8 mouse cellular contexts compared by ENCODE assay signal in the genomic region with DNA sequence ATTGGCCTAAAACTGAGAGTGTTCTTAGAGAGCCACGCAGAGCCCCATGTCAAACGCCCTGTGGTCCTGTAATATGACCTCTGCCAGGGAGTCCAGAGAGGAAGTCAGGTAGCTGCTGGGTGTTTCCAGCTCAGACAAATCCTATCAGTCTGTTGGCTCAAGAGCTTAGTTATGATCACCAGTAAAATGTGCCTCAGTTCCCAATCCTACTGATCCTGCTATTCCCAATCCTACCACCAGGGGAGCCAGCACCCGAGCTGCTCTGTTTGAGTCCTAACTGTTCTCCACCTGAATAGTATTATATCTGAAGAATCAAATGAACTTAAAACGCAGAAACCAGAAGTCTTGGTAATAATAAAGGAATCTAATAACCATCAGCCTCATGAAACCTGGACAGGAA.
A peak's percentile ranks its signal among the peaks of the same experiment; 100 is the strongest.
DNase-seq lines count a peak whose midpoint lies in the region; ATAC-seq and TF ChIP-seq lines count a peak whose summit lies in the region.
"Had no signal": no experiment of that assay in that cellular context is flagged by ENCODE, and none has a peak within 500 bp of the region (broad histone marks: within the 10 kb centered on the region; RNA-seq: fewer than 3 reads in every experiment).

No protein-coding gene starts in this region.

- in situ Hi-C loops in CH12.LX (cut with MboI; ENCODE audit: low pct_ligation_motif_present, low pct_unique_long_range_greater_than_20kb, low sequenced_read_pairs), result no loop called here

- peak; percentile 54 for DNase-seq in hindbrain, embryonic 11.5 days (ENCODE audit: low spot score)
- no peak for DNase-seq in hindbrain, embryonic 14.5 days (ENCODE audit: low spot score)
- DNase-seq in 3T3-L1 (ENCODE audit: low read depth, low spot score), result peak; percentile 31
- peak; percentile 48 for DNase-seq in CH12.LX (ENCODE audit: extremely low read depth)
- DNase-seq in embryo, embryonic 11 days, result peak; percentile 17
- DNase-seq in urinary bladder, postnatal 10 days (ENCODE audit: low spot score), result no peak

- H3K4me1 ChIP-seq in hindbrain, embryonic 11.5 days (replicated peaks; ENCODE audit: control insufficient read depth, insufficient read depth, low read length), result no peaks in the 10 kb centered on the region
- no peaks in the 10 kb centered on the region for H3K4me1 ChIP-seq in hindbrain, embryonic 14.5 days (replicated peaks; ENCODE audit: control insufficient read depth, insufficient read depth, low read length)
- no peaks in the 10 kb centered on the region for H3K4me1 ChIP-seq in CH12.LX (ENCODE audit: control insufficient read depth in 1 of 2, insufficient read depth in 2 of 2)
- H3K4me1 ChIP-seq in small intestine, adult 2 months (ENCODE audit: control insufficient read depth, insufficient read depth, insufficient read length, low read length), result no peaks in the 10 kb centered on the region
- H3K4me1 ChIP-seq: lung, embryonic 15.5 days had no signal

- no peak for TF ChIP-seq POLR2A in CH12.LX (IDR thresholded peaks at IDR 0.05; ENCODE audit: low read depth, low read length)
- no peak for TF ChIP-seq POLR2A in small intestine, adult 2 months (IDR thresholded peaks at IDR 0.05; ENCODE audit: low read depth, low read length)

- ATAC-seq in hindbrain, embryonic 11.5 days (ENCODE audit: low FRiP score), result no peak
- ATAC-seq in hindbrain, embryonic 14.5 days (ENCODE audit: low FRiP score), result no peak

- dilution Hi-C loops in CH12.LX (cut with MboI; ENCODE audit: extremely low pct_ligation_motif_present, extremely low pct_unique_long_range_greater_than_20kb, low sequenced_read_pairs), result no loop called here

- no peak overlapping the region for H3K4me2 ChIP-seq in hindbrain, embryonic 11.5 days (replicated peaks; ENCODE audit: low read depth, low read length)
- H3K4me2 ChIP-seq in hindbrain, embryonic 14.5 days (replicated peaks), result no peak overlapping the region
- H3K4me2 ChIP-seq in CH12.LX (ENCODE audit: insufficient read depth, low read depth, poor library complexity, severe bottlenecking), result no peak overlapping the region
- H3K4me2 ChIP-seq: lung, embryonic 15.5 days had no signal

- no peaks in the 10 kb centered on the region for H3K27me3 ChIP-seq in hindbrain, embryonic 11.5 days (ENCODE audit: control insufficient read depth, insufficient read depth, low read length)
- H3K27me3 ChIP-seq in hindbrain, embryonic 14.5 days (ENCODE audit: control insufficient read depth, insufficient read depth, low read length), result no peaks in the 10 kb centered on the region
- no peaks in the 10 kb centered on the region for H3K27me3 ChIP-seq in CH12.LX (replicated peaks)
- no peaks in the 10 kb centered on the region for H3K27me3 ChIP-seq in small intestine, adult 2 months (ENCODE audit: control insufficient read depth, insufficient read depth, low read length)
- H3K27me3 ChIP-seq: lung, embryonic 15.5 days had no signal

- H3K36me3 ChIP-seq in hindbrain, embryonic 11.5 days (ENCODE audit: control insufficient read depth, insufficient read depth, low read length), result no peaks in the 10 kb centered on the region
- no peaks in the 10 kb centered on the region for H3K36me3 ChIP-seq in hindbrain, embryonic 14.5 days (replicated peaks; ENCODE audit: control insufficient read depth, insufficient read depth)
- no peaks in the 10 kb centered on the region for H3K36me3 ChIP-seq in CH12.LX (replicated peaks in 1 of 2; ENCODE audit: control insufficient read depth in 1 of 2, insufficient read depth in 1 of 2, low read length in 1 of 2)
- H3K36me3 ChIP-seq in small intestine, adult 2 months (ENCODE audit: control insufficient read depth, insufficient read depth, low read length), result no peaks in the 10 kb centered on the region
- H3K36me3 ChIP-seq: lung, embryonic 15.5 days had no signal

- 78% methylated on average over 4 of the region's 4 CpGs for WGBS in hindbrain, embryonic 11.5 days
- 83% methylated on average over 4 of the region's 4 CpGs for WGBS in hindbrain, embryonic 14.5 days
- WGBS in small intestine, adult 2 months, result 70% methylated on average over 4 of the region's 4 CpGs

- peak; percentile 59 for TF ChIP-seq RAD21 in CH12.LX (IDR thresholded peaks at IDR 0.05; ENCODE audit: low read depth, low read length)

- no peaks in the 10 kb centered on the region for H3K9me3 ChIP-seq in hindbrain, embryonic 11.5 days (ENCODE audit: control insufficient read depth, low read length)
- H3K9me3 ChIP-seq in hindbrain, embryonic 14.5 days (ENCODE audit: control insufficient read depth, low read length), result peaks cover 4% of the 10 kb centered on the region; the same call in 1 of the 2 replicates
- H3K9me3 ChIP-seq in CH12.LX (replicated peaks; ENCODE audit: low read length), result peaks cover 5% of the 10 kb centered on the region
- H3K9me3 ChIP-seq: lung, embryonic 15.5 days had no signal

- H3K9ac ChIP-seq in hindbrain, embryonic 11.5 days (ENCODE audit: low read depth, low read length), result no peak overlapping the region
- no peak overlapping the region for H3K9ac ChIP-seq in hindbrain, embryonic 14.5 days
- no peak overlapping the region for H3K9ac ChIP-seq in CH12.LX (ENCODE audit: insufficient read depth, low read depth)
- H3K9ac ChIP-seq: lung, embryonic 15.5 days had no signal

- TF ChIP-seq EP300 in CH12.LX (IDR thresholded peaks at IDR 0.05; ENCODE audit: low read length), result no peak

- H3K4me3 ChIP-seq in hindbrain, embryonic 11.5 days (ENCODE audit: low read depth, low read length), result no peak overlapping the region
- no peak overlapping the region for H3K4me3 ChIP-seq in hindbrain, embryonic 14.5 days (replicated peaks; ENCODE audit: low read length)
- no peak overlapping the region for H3K4me3 ChIP-seq in CH12.LX (replicated peaks in 1 of 3; ENCODE audit: low read depth in 2 of 3, low read length in 2 of 3, poor library complexity in 1 of 3)
- no peak overlapping the region for H3K4me3 ChIP-seq in small intestine, adult 2 months (ENCODE audit: low read depth, low read length)
- H3K4me3 ChIP-seq: lung, embryonic 15.5 days had no signal

- no peaks in the 10 kb centered on the region for H3K79me2 ChIP-seq in CH12.LX (replicated peaks; ENCODE audit: control insufficient read depth, extremely low read depth, insufficient read depth, poor library complexity, severe bottlenecking)

- H3K27ac ChIP-seq in hindbrain, embryonic 11.5 days (ENCODE audit: low read depth, low read length), result no peak overlapping the region
- no peak overlapping the region for H3K27ac ChIP-seq in hindbrain, embryonic 14.5 days
- no peak overlapping the region for H3K27ac ChIP-seq in CH12.LX (ENCODE audit: insufficient read depth, low read depth)
- no peak overlapping the region for H3K27ac ChIP-seq in small intestine, adult 2 months (ENCODE audit: insufficient read depth, low read depth, low read length)
- H3K27ac ChIP-seq: lung, embryonic 15.5 days had no signal

- peak; percentile 74 to 91 for TF ChIP-seq CTCF in CH12.LX (conservative IDR thresholded peaks at IDR 0.05 in 1 of 2, IDR thresholded peaks at IDR 0.05 in 1 of 2; ENCODE audit: low read depth in 2 of 2, low read length in 2 of 2)
- TF ChIP-seq CTCF in small intestine, adult 2 months (IDR thresholded peaks at IDR 0.05; ENCODE audit: extremely low read depth, insufficient read length, insufficient replicate concordance, low read depth, low read length), result peak; percentile 70; the same call in 1 of the 2 replicates

TF ChIP-seq in CH12.LX, 34 proteins besides CTCF, POLR2A, EP300 and RAD21:
- no peak for TF ChIP-seq ETS1 (conservative IDR thresholded peaks at IDR 0.05; ENCODE audit: low read depth, low read length)
- no peak for TF ChIP-seq ZNF384 (IDR thresholded peaks at IDR 0.05; ENCODE audit: low read depth, low read length)
- TF ChIP-seq SMC3 (IDR thresholded peaks at IDR 0.05; ENCODE audit: low read depth, low read length), result peak; percentile 59
- no peak for TF ChIP-seq TCF12 (IDR thresholded peaks at IDR 0.05; ENCODE audit: low read depth, low read length)
- TF ChIP-seq ELF1 (IDR thresholded peaks at IDR 0.05; ENCODE audit: low read depth, low read length), result no peak
- no peak for TF ChIP-seq UBTF (IDR thresholded peaks at IDR 0.05; ENCODE audit: low read depth, low read length)
- no peak for TF ChIP-seq ZKSCAN1 (IDR thresholded peaks at IDR 0.05; ENCODE audit: borderline replicate concordance, low read depth, low read length)
- no peak for TF ChIP-seq PAX5 (IDR thresholded peaks at IDR 0.05; ENCODE audit: low read length)
- TF ChIP-seq USF2 (conservative IDR thresholded peaks at IDR 0.05; ENCODE audit: low read depth, low read length), result no peak
TF ChIP-seq in CH12.LX: peak in this region for 1.

Comparison
In these comparisons a context has a peak if more than half of its experiments do, and no peak if none do; other contexts are left out.
1. DNase-seq: peak in hindbrain, embryonic 11.5 days (single experiment), 3T3-L1 (single experiment), CH12.LX (single experiment) and embryo, embryonic 11 days (single experiment); none in hindbrain, embryonic 14.5 days (single experiment) and urinary bladder, postnatal 10 days (single experiment).